ENCODE assay signal across 9 mouse cellular contexts in the genomic region with DNA sequence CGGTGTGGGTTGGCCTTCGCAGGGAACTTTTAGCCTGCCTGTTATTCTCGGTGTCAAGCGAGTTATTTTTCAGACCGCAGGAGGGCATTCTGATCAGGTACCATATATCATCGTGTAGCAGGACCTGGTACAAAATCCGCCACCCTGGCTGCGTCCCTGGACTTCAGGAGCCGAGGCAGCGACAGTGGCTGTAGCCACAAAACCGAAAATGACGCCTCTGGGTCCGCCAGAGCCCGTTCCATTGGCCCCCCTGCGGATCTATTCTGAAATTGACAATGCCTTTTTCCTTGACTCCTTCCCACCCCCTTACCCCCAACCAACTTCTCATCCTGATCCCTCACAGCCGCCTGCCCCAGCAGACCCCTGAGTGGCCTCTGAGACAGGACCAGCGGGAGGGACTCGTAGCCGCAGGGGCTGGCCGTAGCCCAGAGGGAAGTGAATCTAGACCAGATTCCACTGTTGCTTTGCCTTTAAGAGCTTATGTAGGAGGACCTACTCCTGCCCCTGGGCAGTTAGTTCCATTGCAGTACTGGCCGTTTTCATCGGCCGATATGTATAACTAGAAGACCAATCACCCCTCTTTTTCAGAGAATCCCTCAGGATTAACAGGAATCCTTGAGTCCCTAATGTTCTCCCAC. TPM values are rescaled to one million over a fixed set of nuclear protein-coding genes. Genes with fewer than 3 reads are reported as not detected.
A peak's percentile ranks its signal among the peaks of the same experiment; 100 is the strongest.
DNase-seq lines count a peak whose midpoint lies in the region; ATAC-seq and TF ChIP-seq lines count a peak whose summit lies in the region.
"Had no signal": no experiment of that assay in that cellular context is flagged by ENCODE, and none has a peak within 500 bp of the region (broad histone marks: within the 10 kb centered on the region; RNA-seq: fewer than 3 reads in every experiment).

No protein-coding gene starts in this region.

- peak overlapping the region; percentile 60 for H3K4me2 ChIP-seq in forebrain, embryonic 13.5 days
- H3K4me2 ChIP-seq in liver, embryonic 14.5 days (ENCODE audit: low read depth): peak overlapping the region; percentile 26
- peak overlapping the region; percentile 38 for H3K4me2 ChIP-seq in stomach, embryonic 14.5 days (replicated peaks; ENCODE audit: low read depth, low read length)

- no peaks in the 10 kb centered on the region for H3K36me3 ChIP-seq in forebrain, embryonic 13.5 days (ENCODE audit: poor library complexity, severe bottlenecking)
- no peaks in the 10 kb centered on the region for H3K36me3 ChIP-seq in liver, embryonic 14.5 days (replicated peaks; ENCODE audit: control insufficient read depth, insufficient read depth, low read depth)
- H3K36me3 ChIP-seq in stomach, embryonic 14.5 days (ENCODE audit: control insufficient read depth, insufficient read depth, low read length): no peaks in the 10 kb centered on the region

- no peaks in the 10 kb centered on the region for H3K9me3 ChIP-seq in forebrain, embryonic 13.5 days (replicated peaks)
- H3K9me3 ChIP-seq in liver, embryonic 14.5 days (ENCODE audit: control insufficient read depth, low read length): no peaks in the 10 kb centered on the region; the same call in 1 of the 2 replicates
- H3K9me3 ChIP-seq in stomach, embryonic 14.5 days (ENCODE audit: control insufficient read depth, low read depth, low read length): no peaks in the 10 kb centered on the region; the same call in 1 of the 2 replicates

- H3K27ac ChIP-seq in forebrain, embryonic 13.5 days: no peak overlapping the region
- no peak overlapping the region for H3K27ac ChIP-seq in liver, embryonic 14.5 days
- no peak overlapping the region for H3K27ac ChIP-seq in stomach, embryonic 14.5 days (ENCODE audit: low read length)

- H3K4me3 ChIP-seq in lung, adult 2 months (replicated peaks; ENCODE audit: extremely low read depth, low read depth, low read length): peak overlapping the region; percentile 58
- H3K4me3 ChIP-seq in forebrain, embryonic 13.5 days: peak overlapping the region; percentile 34
- peak overlapping the region in 1 of 2 experiments; percentile 19; a peak in 2 of 4 replicates for H3K4me3 ChIP-seq in liver, embryonic 14.5 days (ENCODE audit: insufficient read depth in 1 of 2, low read depth in 2 of 2, low read length in 2 of 2)
- peak overlapping the region; percentile 17 for H3K4me3 ChIP-seq in stomach, embryonic 14.5 days (ENCODE audit: low read depth, low read length)

- H3K27me3 ChIP-seq in forebrain, embryonic 13.5 days: no peaks in the 10 kb centered on the region
- no peaks in the 10 kb centered on the region for H3K27me3 ChIP-seq in liver, embryonic 14.5 days (ENCODE audit: control insufficient read depth, insufficient read depth, low read length)
- H3K27me3 ChIP-seq in stomach, embryonic 14.5 days (ENCODE audit: control insufficient read depth, insufficient read depth, low read length): no peaks in the 10 kb centered on the region

- TF ChIP-seq CTCF in lung, adult 2 months (IDR thresholded peaks at IDR 0.05; ENCODE audit: insufficient read depth, low read length): no peak
- TF ChIP-seq CTCF in liver, embryonic 14.5 days (IDR thresholded peaks at IDR 0.05; ENCODE audit: low read depth): no peak

- H3K9ac ChIP-seq in forebrain, embryonic 13.5 days: peak overlapping the region; percentile 50
- no peak overlapping the region for H3K9ac ChIP-seq in liver, embryonic 14.5 days (replicated peaks)
- no peak overlapping the region for H3K9ac ChIP-seq in stomach, embryonic 14.5 days (replicated peaks; ENCODE audit: low read depth, low read length)

- no peak for TF ChIP-seq POLR2A in lung, adult 2 months (IDR thresholded peaks at IDR 0.05; ENCODE audit: borderline replicate concordance, extremely low read depth, low read depth, low read length)

- no peaks in the 10 kb centered on the region for H3K4me1 ChIP-seq in lung, adult 2 months (ENCODE audit: control insufficient read depth, insufficient read depth, low read length)
- peaks cover 14% of the 10 kb centered on the region; the same call in 1 of the 2 replicates for H3K4me1 ChIP-seq in forebrain, embryonic 13.5 days
- no peaks in the 10 kb centered on the region for H3K4me1 ChIP-seq in liver, embryonic 14.5 days (replicated peaks; ENCODE audit: control insufficient read depth in 2 of 2, insufficient read depth in 2 of 2, low read length in 1 of 2)
- no peaks in the 10 kb centered on the region for H3K4me1 ChIP-seq in stomach, embryonic 14.5 days (ENCODE audit: control insufficient read depth, insufficient read depth, low read length)

- 54% methylated on average over 23 of the region's 23 CpGs for WGBS in lung, adult 2 months
- 18% methylated on average over 23 of the region's 23 CpGs for WGBS in forebrain, embryonic 13.5 days
- WGBS in liver, embryonic 14.5 days (ENCODE audit: insufficient replicate concordance): 66% methylated on average over 23 of the region's 23 CpGs
- 43% methylated on average over 23 of the region's 23 CpGs for WGBS in stomach, embryonic 14.5 days

- no peak for ATAC-seq in forebrain, embryonic 13.5 days
- ATAC-seq in liver, embryonic 14.5 days (ENCODE audit: insufficient read depth): no peak
- no peak for ATAC-seq in stomach, embryonic 14.5 days (ENCODE audit: insufficient number of reproducible peaks, insufficient read depth, low FRiP score, low read depth)
- no peak for ATAC-seq in erythroid progenitor cell, adult 5-6 weeks (replicated peaks; ENCODE audit: low FRiP score, poor library complexity, severe bottlenecking)

- DNase-seq in lung, adult 2 months: no peak
- no peak for DNase-seq in lung, adult 18-20 months
- no peak for DNase-seq in liver, embryonic 14.5 days (ENCODE audit: low read depth in 3 of 3, low spot score in 3 of 3)
- no peak for DNase-seq in layer of hippocampus, adult 9-11 months
- no peak for DNase-seq in right cerebral cortex, postnatal 10 days (ENCODE audit: low spot score in 2 of 2)
- DNase-seq: gastrocnemius, postnatal 10 days had no signal

- TF ChIP-seq EP300 in liver, embryonic 14.5 days (IDR thresholded peaks at IDR 0.05; ENCODE audit: low read depth): no peak

RNA-seq across cellular contexts. Expression of a gene that starts 11.0 kb away (rescaled TPM):
- polyA plus RNA-seq in lung, adult 2 months (2012; rRNA removed): 22.5 and 24.8 TPM in 2 replicates
- polyA plus RNA-seq in forebrain, embryonic 13.5 days (2015; fragmentation: Nextera tagmentation; extraction: Ambion mirVana): 140 and 149 TPM in 2 replicates
- 7.4 and 9.5 TPM in 2 replicates for polyA plus RNA-seq in liver, embryonic 14.5 days (2012; rRNA removed)
- 24.4 and 27.2 TPM in 2 replicates for polyA plus RNA-seq in liver, embryonic 14.5 days (2014; fragmentation: Nextera tagmentation; extraction: Ambion mirVana)
- 120 and 134 TPM in 2 replicates for polyA plus RNA-seq in stomach, embryonic 14.5 days (2014; fragmentation: Nextera tagmentation; extraction: Ambion mirVana)
- total RNA-seq in erythroid progenitor cell, adult 5-6 weeks (2015; ENCODE audit: low replicate concordance): 22.7 and 30.6 TPM in 2 replicates
- 17.3 and 19.8 TPM in 2 replicates for total RNA-seq in erythroid progenitor cell, adult 5-6 weeks (2017; ENCODE audit: low replicate concordance)

RNA-seq across cellular contexts. Expression of a gene that starts 18.4 kb away (rescaled TPM):
- polyA plus RNA-seq in lung, adult 2 months (2012; rRNA removed): 21.5 and 21.6 TPM in 2 replicates
- 54.0 and 59.1 TPM in 2 replicates for polyA plus RNA-seq in forebrain, embryonic 13.5 days (2015; fragmentation: Nextera tagmentation; extraction: Ambion mirVana)
- polyA plus RNA-seq in liver, embryonic 14.5 days (2012; rRNA removed): 19.7 and 24.4 TPM in 2 replicates
- polyA plus RNA-seq in liver, embryonic 14.5 days (2014; fragmentation: Nextera tagmentation; extraction: Ambion mirVana): 23.6 and 27.4 TPM in 2 replicates
- 48.7 and 49.2 TPM in 2 replicates for polyA plus RNA-seq in stomach, embryonic 14.5 days (2014; fragmentation: Nextera tagmentation; extraction: Ambion mirVana)
- total RNA-seq in erythroid progenitor cell, adult 5-6 weeks (2015; ENCODE audit: low replicate concordance): 14.4 and 18.9 TPM in 2 replicates
- total RNA-seq in erythroid progenitor cell, adult 5-6 weeks (2017; ENCODE audit: low replicate concordance): 13.6 and 28.5 TPM in 2 replicates

RNA-seq across cellular contexts. Expression of a gene that starts 54.4 kb away (rescaled TPM):
- 9.3 and 10.6 TPM in 2 replicates for polyA plus RNA-seq in lung, adult 2 months (2012; rRNA removed)
- 19.3 and 25.1 TPM in 2 replicates for polyA plus RNA-seq in forebrain, embryonic 13.5 days (2015; fragmentation: Nextera tagmentation; extraction: Ambion mirVana)
- polyA plus RNA-seq in liver, embryonic 14.5 days (2012; rRNA removed): 0.29 and 0.39 TPM in 2 replicates
- 0.33 and 0.44 TPM in 2 replicates for polyA plus RNA-seq in liver, embryonic 14.5 days (2014; fragmentation: Nextera tagmentation; extraction: Ambion mirVana)
- polyA plus RNA-seq in stomach, embryonic 14.5 days (2014; fragmentation: Nextera tagmentation; extraction: Ambion mirVana): 11.0 and 11.5 TPM in 2 replicates
- not detected in 2 replicates for total RNA-seq in erythroid progenitor cell, adult 5-6 weeks (2015; ENCODE audit: low replicate concordance)
- 1.2 TPM in 1 of 2 replicates, not detected in the other for total RNA-seq in erythroid progenitor cell, adult 5-6 weeks (2017; ENCODE audit: low replicate concordance)
